Mouse (Mus musculus) G1E-ER4 (cell line): ENCODE data around the gene Exosc6. TPM values are rescaled to one million over a fixed set of nuclear protein-coding genes. Genes with fewer than 3 reads are reported as not detected.
"Not testable (repeated sequence)": the region's sequence is repeated elsewhere in the genome, so short reads cannot be mapped to it uniquely, and the experiment has no call there.

ENCODE experiments used
- GATA1 ChIP-seq: IDR thresholded peaks from one replicate; pipeline ENCODE4 v1.8.0; 2012; ENCODE audit warnings: low read length, inconsistent platforms
- polyA plus RNA-seq: library from polyadenylated mRNA; stranded (reverse); fragments of >175 nt; gene quantifications from 2 replicates; pipeline ENCODE4 v1.2.3, GENCODE M21; 2012

The Exosc6 gene
- polyA plus RNA-seq, 1 experiment, result 152 TPM

GRCm38 (mm10) chr8:111056691-111057293 is 653 bp downstream of the Exosc6 start:
- TF ChIP-seq GATA1, result no peak

- no peak for TF ChIP-seq GATA1
Observed at GRCm38 (mm10) chr8:111058946-111059572, 2.9 kb downstream of the Exosc6 start.

- no peak for TF ChIP-seq GATA1
Observed at GRCm38 (mm10) chr8:111061688-111062071, 5.5 kb downstream of the Exosc6 start.

- no peak for TF ChIP-seq GATA1
Observed at GRCm38 (mm10) chr8:111062072-111062757, 6.1 kb downstream of the Exosc6 start.

- TF ChIP-seq GATA1, result no peak
Observed at GRCm38 (mm10) chr8:111062893-111063292, 6.8 kb downstream of the Exosc6 start.

- TF ChIP-seq GATA1, result no peak
Observed at GRCm38 (mm10) chr8:111066308-111066707, 10.2 kb downstream of the Exosc6 start.

GRCm38 (mm10) chr8:111067439-111067838 is 11.3 kb downstream of the Exosc6 start:
- no peak for TF ChIP-seq GATA1

- TF ChIP-seq GATA1, result no peak
Observed at GRCm38 (mm10) chr8:111075926-111076325, 19.8 kb downstream of the Exosc6 start.

GRCm38 (mm10) chr8:111079461-111079860 is 23.3 kb downstream of the Exosc6 start:
- no peak for TF ChIP-seq GATA1

GRCm38 (mm10) chr8:111079861-111080271 is 23.7 kb downstream of the Exosc6 start:
- no peak for TF ChIP-seq GATA1

GRCm38 (mm10) chr8:111081580-111082258 is 25.6 kb downstream of the Exosc6 start:
- no peak for TF ChIP-seq GATA1

GRCm38 (mm10) chr8:111090126-111090525 is 34.0 kb downstream of the Exosc6 start:
- no peak for TF ChIP-seq GATA1

GRCm38 (mm10) chr8:111091706-111092105 is 35.6 kb downstream of the Exosc6 start:
- TF ChIP-seq GATA1, result no peak

- not testable (repeated sequence) for TF ChIP-seq GATA1
Observed at GRCm38 (mm10) chr8:111092326-111092725, 36.2 kb downstream of the Exosc6 start, which contains the start of gene Clec18a. TSS of gene Clec18a (minus strand) at chr8:111092426.

- no peak for TF ChIP-seq GATA1
Observed at GRCm38 (mm10) chr8:111093865-111094718, 38.0 kb downstream of the Exosc6 start, which contains the start of gene Pdpr. TSS of gene Pdpr (plus strand) at chr8:111094630.

Other genes starting within 250 kb of the Exosc6 start
- 20.8 and 31.7 TPM in 2 replicates for gene Cog4, start 209.7 kb upstream of the Exosc6 start, polyA plus RNA-seq
- gene Sf3b3, start 209.6 kb upstream of the Exosc6 start, polyA plus RNA-seq, result 7.1 and 8.9 TPM in 2 replicates
- gene Fuk, start 153.9 kb upstream of the Exosc6 start, polyA plus RNA-seq, result 11.8 and 14.2 TPM in 2 replicates
- gene St3gal2, start 136.4 kb upstream of the Exosc6 start, polyA plus RNA-seq, result 95.7 and 122 TPM in 2 replicates
- 62.6 and 66.5 TPM in 2 replicates for gene Ddx19a, start 58.5 kb upstream of the Exosc6 start, polyA plus RNA-seq
- 4.3 and 5.8 TPM in 2 replicates for gene Ddx19b, start 24.6 kb upstream of the Exosc6 start, polyA plus RNA-seq
- 30.4 and 56.2 TPM in 2 replicates for gene Aars, start 23.2 kb upstream of the Exosc6 start, polyA plus RNA-seq
- gene Clec18a, start 36.1 kb downstream of the Exosc6 start, polyA plus RNA-seq, result not detected in 2 replicates
- 10.3 and 11.6 TPM in 2 replicates for gene Pdpr, start 38.3 kb downstream of the Exosc6 start, polyA plus RNA-seq
- gene Glg1, start 202.9 kb downstream of the Exosc6 start, polyA plus RNA-seq, result 6.5 and 7.3 TPM in 2 replicates
- 3.5 and 3.7 TPM in 2 replicates for gene Rfwd3, start 243.9 kb downstream of the Exosc6 start, polyA plus RNA-seq